Mouse (Mus musculus) right cerebral cortex, postnatal 10 days (tissue): ENCODE results near the gene Rprml.

Experiments
- DNase-seq, 2 experiments: peaks; one replicate each; pipeline ENCODE4 v3.0.0; 2021; ENCODE audit warnings: low spot score in 2 of 2

Rprml gene

GRCm38 (mm10) chr11:103649301-103649982 lies at the start of gene Rprml:
Gene Rprml, plus strand, starts transcription at chr11:103649570.
- DNase-seq, result peak; percentile 92 to 95

GRCm38 (mm10) chr11:103606611-103607010 lies 42.8 kb upstream of the Rprml start:
- DNase-seq, result no peak

GRCm38 (mm10) chr11:103610772-103611171 lies 38.6 kb upstream of the Rprml start:
- DNase-seq, result no peak

- no peak for DNase-seq
Observed at GRCm38 (mm10) chr11:103621040-103621439, 28.3 kb upstream of the Rprml start, which contains the start of gene Gm884. Gene Gm884, minus strand, starts transcription at chr11:103621140.

GRCm38 (mm10) chr11:103627453-103627852 lies 21.9 kb upstream of the Rprml start:
- no peak for DNase-seq

- DNase-seq, result no peak
Observed at GRCm38 (mm10) chr11:103634806-103635205, 14.6 kb upstream of the Rprml start.

- DNase-seq, result no peak
Observed at GRCm38 (mm10) chr11:103635481-103635880, 13.9 kb upstream of the Rprml start.

- DNase-seq, result no peak
Observed at GRCm38 (mm10) chr11:103636261-103636660, 13.1 kb upstream of the Rprml start.

- no peak for DNase-seq
Observed at GRCm38 (mm10) chr11:103638790-103639189, 10.6 kb upstream of the Rprml start, which contains the start of gene Lyzl6. Gene Lyzl6, minus strand, starts transcription at chr11:103638890.

GRCm38 (mm10) chr11:103639407-103639946 lies 9.9 kb upstream of the Rprml start:
- peak; percentile 71 to 82 for DNase-seq

- DNase-seq, result peak; percentile 39 to 43
Observed at GRCm38 (mm10) chr11:103643211-103643610, 6.2 kb upstream of the Rprml start.

- DNase-seq, result peak in 1 of 2 experiments; percentile 21
Observed at GRCm38 (mm10) chr11:103645731-103646130, 3.6 kb upstream of the Rprml start.

- peak in 1 of 2 experiments; percentile 16 for DNase-seq
Observed at GRCm38 (mm10) chr11:103646301-103646700, 3.1 kb upstream of the Rprml start.

- DNase-seq, result peak in 1 of 2 experiments; percentile 36
Observed at GRCm38 (mm10) chr11:103647921-103648620, 1.3 kb upstream of the Rprml start.

GRCm38 (mm10) chr11:103648656-103649055 lies 714 bp upstream of the Rprml start:
- DNase-seq, result peak; percentile 43 to 62

- peak in 1 of 2 experiments; percentile 46 for DNase-seq
Observed at GRCm38 (mm10) chr11:103649983-103650493, 668 bp downstream of the Rprml start.

- peak in 1 of 2 experiments; percentile 64 for DNase-seq
Observed at GRCm38 (mm10) chr11:103651426-103651825, 2.1 kb downstream of the Rprml start.

GRCm38 (mm10) chr11:103653359-103653965 lies 4.1 kb downstream of the Rprml start:
- DNase-seq, result peak; percentile 83

GRCm38 (mm10) chr11:103656520-103656919 lies 7.2 kb downstream of the Rprml start:
- no peak for DNase-seq

- peak in 1 of 2 experiments; percentile 44 for DNase-seq
Observed at GRCm38 (mm10) chr11:103658189-103658588, 8.8 kb downstream of the Rprml start.

GRCm38 (mm10) chr11:103661863-103662262 lies 12.5 kb downstream of the Rprml start:
- peak; percentile 67 to 81 for DNase-seq

- DNase-seq, result peak; percentile 89 to 93
Observed at GRCm38 (mm10) chr11:103662546-103662945, 13.2 kb downstream of the Rprml start.
